Mouse (Mus musculus) hindbrain, embryonic 15.5 days (tissue): ENCODE results near the gene Gm10330. TPM values are rescaled to one million over a fixed set of nuclear protein-coding genes. Genes with fewer than 3 reads are reported as not detected.
"Not testable (repeated sequence)": the region's sequence is repeated elsewhere in the genome, so short reads cannot be mapped to it uniquely, and the experiment has no call there.

ENCODE experiments used
- ATAC-seq: fragments of 200-750 bp; cut with Nextera tagmentation; 2 replicates; pipeline ENCODE4 v1.8.0; 2017; ENCODE audit warnings: low read depth, moderate number of reproducible peaks, moderate TSS enrichment; ENCODE audit not compliant: low FRiP score
- H3K27ac ChIP-seq: fragments of 300-500 bp; sonication (generic); replicated peaks from 2 replicates; pipeline ENCODE4 v1.5.1; 2015; ENCODE audit warnings: mild to moderate bottlenecking, inconsistent platforms
- H3K27me3 ChIP-seq: fragments of 300-500 bp; sonication (generic); 2 replicates; pipeline ENCODE4 v1.6.1; 2015; ENCODE audit warnings: control low read depth, inconsistent platforms
- H3K36me3 ChIP-seq: fragments of 300-500 bp; sonication (generic); 2 replicates; pipeline ENCODE4 v1.6.1; 2015; ENCODE audit warnings: control low read depth, inconsistent platforms
- H3K4me1 ChIP-seq: fragments of 300-500 bp; sonication (generic); replicated peaks from 2 replicates; pipeline ENCODE4 v1.6.1; 2015; ENCODE audit warnings: control low read depth, inconsistent platforms
- H3K4me2 ChIP-seq: fragments of 300-500 bp; sonication (generic); 2 replicates; pipeline ENCODE4 v1.6.1; 2015; ENCODE audit warnings: moderate library complexity, mild to moderate bottlenecking, inconsistent platforms
- H3K4me3 ChIP-seq: fragments of 300-500 bp; sonication (generic); 2 replicates; pipeline ENCODE4 v1.5.1; 2015; ENCODE audit warnings: mild to moderate bottlenecking, inconsistent platforms
- H3K9ac ChIP-seq: fragments of 300-500 bp; sonication (generic); 2 replicates; pipeline ENCODE4 v1.6.1; 2015; ENCODE audit warnings: inconsistent platforms
- H3K9me3 ChIP-seq: fragments of 300-500 bp; sonication (generic); 2 replicates; pipeline ENCODE4 v1.6.1; 2016; ENCODE audit warnings: control low read depth, inconsistent platforms
- WGBS: fragments of 180-500 bp; shearing (Covaris S2); methylation state at CpG from one replicate; pipeline ENCODE4 v1.1.7; 2015; 5-methylcytosine and 5-hydroxymethylcytosine counted together
- polyA plus RNA-seq: library from polyadenylated mRNA; unstranded; fragments of >200 nt; fragmentation: Nextera tagmentation; extraction: Ambion mirVana; gene quantifications from 2 replicates; pipeline ENCODE4 v1.2.1, GENCODE M21; 2015

Gene Gm10330
- polyA plus RNA-seq = 0.51 and 0.81 TPM in 2 replicates

DNA sequence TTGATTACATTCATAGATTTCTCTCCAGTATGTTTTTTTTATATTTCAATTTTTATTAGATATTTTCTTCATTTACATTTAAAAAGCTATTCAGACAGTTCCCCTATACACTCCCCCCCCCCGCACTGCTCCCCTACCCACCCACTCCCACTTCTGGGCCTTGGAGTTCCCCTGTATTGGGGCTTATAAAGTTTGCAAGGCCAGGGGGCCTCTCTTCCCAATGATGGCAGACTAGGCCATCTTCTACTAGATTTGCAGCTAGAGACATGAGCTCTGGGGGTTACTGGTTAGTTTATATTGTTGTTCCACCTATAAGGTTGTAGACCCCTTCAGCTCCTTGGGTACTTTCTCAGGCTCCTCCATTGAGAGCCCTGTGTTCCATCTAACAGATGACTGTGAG, at the start of gene Gm10330:
Gm10330 (minus strand) TSS at position 101 of the 400 bp plus-strand sequence.
- WGBS = 95% methylated on average over 1 of the region's 1 CpGs
- not testable (repeated sequence) for H3K36me3 ChIP-seq, ATAC-seq, H3K27ac ChIP-seq, H3K9ac ChIP-seq, H3K4me2 ChIP-seq, H3K4me1 ChIP-seq, H3K9me3 ChIP-seq, H3K27me3 ChIP-seq, H3K4me3 ChIP-seq

DNA sequence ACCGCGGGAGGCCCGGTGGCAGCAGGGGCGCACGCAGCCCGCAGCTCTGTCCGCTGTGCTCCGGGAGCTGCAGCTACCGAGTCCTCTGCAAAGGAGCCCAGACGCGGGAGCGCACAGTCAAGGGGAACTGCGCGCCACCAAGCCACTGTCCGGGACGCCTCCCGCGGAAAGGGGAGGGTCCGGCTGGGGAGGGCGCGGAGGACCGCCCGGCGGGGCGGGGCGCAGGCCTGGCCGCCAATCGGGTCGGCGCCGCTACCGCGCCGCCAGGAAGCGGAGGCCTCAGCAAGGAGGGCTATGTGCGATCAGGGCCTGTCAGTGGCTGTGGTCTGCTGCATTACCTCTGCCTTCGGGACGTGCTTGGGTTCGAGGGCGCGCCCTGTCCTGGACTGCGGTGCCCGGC, 20.7 kb upstream of the Gm10330 start:
- H3K27ac ChIP-seq, H3K9me3 ChIP-seq, H3K9ac ChIP-seq, ATAC-seq, H3K4me2 ChIP-seq, H3K4me1 ChIP-seq, H3K36me3 ChIP-seq, H3K27me3 ChIP-seq: not testable (repeated sequence)
- WGBS = 18% methylated on average over 37 of the region's 43 CpGs
- H3K4me3 ChIP-seq = peak overlapping the region; percentile 14; the same call in 1 of the 2 replicates

DNA sequence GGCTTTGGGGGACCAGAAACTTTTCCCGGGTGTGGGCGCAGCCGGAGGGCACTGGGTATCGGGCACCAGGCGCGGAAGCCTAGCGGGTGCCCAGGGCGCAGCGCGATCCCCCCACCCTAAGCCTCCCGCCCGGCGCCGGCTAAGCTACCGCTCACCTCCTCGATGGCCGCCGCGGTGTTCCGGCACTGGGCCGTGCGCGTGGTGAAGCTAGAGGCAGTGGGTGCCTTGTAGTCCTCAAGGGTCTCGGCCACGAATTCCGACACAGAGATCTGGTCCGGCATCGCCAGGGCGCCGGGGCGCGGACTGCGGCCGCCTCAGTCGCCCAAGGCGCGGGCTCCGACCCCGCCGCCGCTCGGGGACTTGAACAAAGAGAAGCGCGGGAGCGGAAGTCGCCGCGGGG, 20.3 kb upstream of the Gm10330 start:
- H3K4me2 ChIP-seq, H3K4me1 ChIP-seq, H3K9me3 ChIP-seq, H3K9ac ChIP-seq, ATAC-seq, H3K27ac ChIP-seq, H3K27me3 ChIP-seq, H3K36me3 ChIP-seq: not testable (repeated sequence)
- H3K4me3 ChIP-seq = peak overlapping the region; percentile 14; the same call in 1 of the 2 replicates
- 11% methylated on average over 35 of the region's 48 CpGs for WGBS
